Mouse (Mus musculus) cerebellum, adult 2 months (tissue): ENCODE measurements around the gene Ppm1l. TPM values are rescaled to one million over a fixed set of nuclear protein-coding genes. Genes with fewer than 3 reads are reported as not detected.
A peak's percentile ranks its signal among the peaks of the same experiment; 100 is the strongest.
"Not testable (repeated sequence)": the region's sequence is repeated elsewhere in the genome, so short reads cannot be mapped to it uniquely, and the experiment has no call there.

ENCODE experiments used
- DNase-seq, 2 experiments: peaks; one replicate each; pipeline ENCODE4 v3.0.0; 2021
- H3K27ac ChIP-seq: fragments of 200-500 bp; 2 replicates; pipeline ENCODE4 v1.5.1; 2012; ENCODE audit warnings: low read length, control low read depth, inconsistent platforms; ENCODE audit not compliant: insufficient read depth
- H3K27me3 ChIP-seq: fragments of 200-500 bp; 2 replicates; pipeline ENCODE4 v1.6.1; 2012; ENCODE audit warnings: inconsistent platforms, mild to moderate bottlenecking, low read length, moderate library complexity; ENCODE audit not compliant: control insufficient read depth, insufficient read depth
- H3K4me1 ChIP-seq: fragments of 200-500 bp; 2 replicates; pipeline ENCODE4 v1.6.1; 2011; ENCODE audit warnings: low read length; ENCODE audit not compliant: control insufficient read depth, insufficient read depth
- H3K4me3 ChIP-seq: fragments of 200-500 bp; replicated peaks from 2 replicates; pipeline ENCODE3; 2011; ENCODE audit warnings: mild to moderate bottlenecking, low read depth, low read length, control low read depth; ENCODE audit not compliant: insufficient read depth
- CTCF ChIP-seq: fragments of 200-500 bp; IDR thresholded peaks from 2 replicates; pipeline ENCODE4 v1.5.1; 2011; ENCODE audit warnings: low read depth, mild to moderate bottlenecking, control low read depth, low read length, moderate library complexity, borderline replicate concordance; ENCODE audit not compliant: insufficient read depth
- POLR2A ChIP-seq: fragments of 200-500 bp; IDR thresholded peaks from 2 replicates; pipeline ENCODE4 v1.6.1; 2011; ENCODE audit warnings: low read length, control low read depth, borderline replicate concordance; ENCODE audit not compliant: insufficient read depth
- WGBS: fragments of 180-500 bp; shearing (Covaris S2); methylation state at CpG from one replicate; pipeline ENCODE4 v1.1.7; 2018; 5-methylcytosine and 5-hydroxymethylcytosine counted together
- polyA plus RNA-seq: library from polyadenylated mRNA; depleted of rRNA; stranded (reverse); fragments of >200 nt; gene quantifications from 2 replicates; pipeline ENCODE4 v1.2.3, GENCODE M21; 2012

The Ppm1l gene
- polyA plus RNA-seq, 1 experiment = 38.2 TPM

DNA sequence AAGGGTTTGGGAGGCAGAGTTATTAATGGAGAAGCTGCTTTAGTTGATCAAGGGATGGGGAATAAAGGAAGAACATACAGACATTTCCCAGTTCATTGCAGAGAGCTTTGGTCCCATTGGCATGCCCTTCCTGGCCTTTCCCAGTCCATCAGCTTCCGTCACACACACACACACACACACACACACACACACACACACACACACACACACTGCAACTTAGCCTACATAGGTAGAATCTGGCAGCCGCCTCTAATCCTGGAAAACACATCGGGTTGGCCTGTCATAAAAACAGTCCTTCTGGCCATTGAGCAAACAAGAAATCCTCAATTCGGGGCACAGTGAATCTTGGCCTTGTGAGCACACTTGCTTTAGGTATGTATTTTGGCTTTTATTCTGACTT is 64.6 kb downstream of the Ppm1l start:
- TF ChIP-seq CTCF (no peak), POLR2A (no peak)
- Histone ChIP-seq H3K27ac (peak overlapping the region; percentile 50), H3K27me3 (no peaks in the 10 kb centered on the region), H3K4me1 (peaks cover 5% of the 10 kb centered on the region; the same call in 1 of the 2 replicates), H3K4me3 (no peak overlapping the region)
- WGBS = 22% methylated on average over 4 of the region's 4 CpGs
- DNase-seq = peak in 1 of 2 experiments; percentile 32

DNA sequence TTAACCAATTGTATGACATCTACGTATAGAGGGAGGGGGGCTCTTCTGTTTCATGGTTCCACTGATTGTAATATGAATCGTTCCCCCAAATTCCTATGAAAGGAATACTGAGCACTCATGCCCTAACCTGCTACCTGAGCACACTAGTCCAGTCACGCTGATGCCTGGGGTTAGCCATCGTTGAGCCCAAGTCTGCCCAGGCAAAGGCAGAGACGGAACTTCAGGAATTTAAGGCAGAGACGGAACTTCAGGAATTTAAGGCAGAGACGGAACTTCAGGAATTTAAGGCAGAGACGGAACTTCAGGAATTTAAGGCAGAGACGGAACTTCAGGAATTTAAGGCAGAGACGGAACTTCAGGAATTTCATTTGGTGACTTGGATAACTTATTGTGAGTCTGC is 75.2 kb downstream of the Ppm1l start:
- not testable (repeated sequence) for H3K27me3 ChIP-seq, H3K27ac ChIP-seq, H3K4me3 ChIP-seq, DNase-seq
- 93% methylated on average over 10 of the region's 10 CpGs for WGBS
- H3K4me1 ChIP-seq = peaks cover 12% of the 10 kb centered on the region

DNA sequence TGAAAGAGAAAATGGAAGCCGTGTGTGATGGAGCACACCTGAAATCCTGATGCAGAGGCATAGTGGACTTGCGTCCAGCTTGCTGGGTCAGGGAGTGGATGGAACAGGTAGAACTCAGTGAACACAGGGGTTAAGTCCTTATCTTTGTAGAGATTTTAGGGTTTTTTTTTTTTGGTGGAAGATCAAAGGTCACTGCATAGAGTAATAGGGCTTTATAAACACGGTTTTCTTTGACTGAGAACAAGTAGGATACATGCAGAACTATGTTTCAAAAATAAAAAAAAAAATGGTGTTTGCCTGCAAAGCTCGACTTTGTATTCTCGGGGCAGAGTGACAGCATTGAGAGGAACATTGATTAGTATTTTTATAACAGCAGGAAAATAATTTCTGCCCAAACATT is 75.6 kb downstream of the Ppm1l start:
- DNase-seq = no peak
- Histone ChIP-seq H3K27ac (no peak overlapping the region), H3K4me3 (no peak overlapping the region), H3K4me1 (peaks cover 12% of the 10 kb centered on the region), H3K27me3 (no peaks in the 10 kb centered on the region)
- 84% methylated on average over 5 of the region's 5 CpGs for WGBS
- no peak for TF ChIP-seq POLR2A
- TF ChIP-seq CTCF = no peak

DNA sequence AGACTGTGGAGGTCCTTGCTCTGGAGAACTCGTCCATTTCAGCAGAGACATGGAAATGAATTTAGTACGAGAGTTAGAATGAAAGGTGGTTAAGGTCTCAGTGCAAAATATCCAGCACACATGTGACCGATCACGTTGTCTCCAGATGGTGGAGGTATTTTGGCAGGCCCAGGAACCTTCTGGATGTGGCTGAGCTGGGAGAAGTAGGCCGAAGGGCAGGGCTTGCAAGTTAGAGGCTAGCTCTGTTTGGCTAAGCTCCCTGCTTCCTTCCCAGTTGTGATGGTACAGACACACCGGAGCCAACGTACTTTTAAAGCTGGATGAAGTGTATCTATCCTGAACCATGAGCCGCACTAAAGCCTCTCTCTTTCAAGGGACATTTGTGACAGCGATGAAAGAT is 76.4 kb downstream of the Ppm1l start:
- H3K27me3 ChIP-seq = no peaks in the 10 kb centered on the region
- no peak overlapping the region for H3K4me3 ChIP-seq
- H3K27ac ChIP-seq = no peak overlapping the region
- WGBS = 55% methylated on average over 9 of the region's 9 CpGs
- DNase-seq = peak in 1 of 2 experiments; percentile 33
- TF ChIP-seq CTCF (no peak), POLR2A (no peak)
- peaks cover 12% of the 10 kb centered on the region for H3K4me1 ChIP-seq

DNA sequence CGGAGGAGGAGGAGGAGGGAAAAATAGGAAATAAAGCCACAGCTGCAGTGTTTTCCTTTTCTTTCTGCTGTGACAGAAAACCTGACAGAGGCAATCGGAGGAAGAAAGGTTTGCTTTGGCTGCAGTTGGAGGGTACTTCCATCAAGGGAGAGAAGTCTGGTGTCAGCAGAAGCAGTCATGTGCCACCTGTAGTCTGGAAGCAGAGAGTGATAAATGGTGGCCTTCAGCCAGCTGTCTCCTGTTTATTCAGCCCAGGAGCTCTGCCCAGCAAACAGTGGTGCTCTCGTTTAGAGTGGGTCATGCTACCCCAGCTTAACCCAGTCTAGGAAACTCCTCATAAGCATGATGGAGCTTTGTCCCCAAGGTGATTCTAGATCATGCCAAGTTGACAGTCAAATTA is 77.3 kb downstream of the Ppm1l start:
- Histone ChIP-seq H3K4me1 (peaks cover 12% of the 10 kb centered on the region), H3K27me3 (no peaks in the 10 kb centered on the region), H3K27ac (no peak overlapping the region), H3K4me3 (no peak overlapping the region)
- 44% methylated on average over 3 of the region's 3 CpGs for WGBS
- peak in 1 of 2 experiments; percentile 45 for DNase-seq
- TF ChIP-seq POLR2A (no peak), CTCF (no peak)

DNA sequence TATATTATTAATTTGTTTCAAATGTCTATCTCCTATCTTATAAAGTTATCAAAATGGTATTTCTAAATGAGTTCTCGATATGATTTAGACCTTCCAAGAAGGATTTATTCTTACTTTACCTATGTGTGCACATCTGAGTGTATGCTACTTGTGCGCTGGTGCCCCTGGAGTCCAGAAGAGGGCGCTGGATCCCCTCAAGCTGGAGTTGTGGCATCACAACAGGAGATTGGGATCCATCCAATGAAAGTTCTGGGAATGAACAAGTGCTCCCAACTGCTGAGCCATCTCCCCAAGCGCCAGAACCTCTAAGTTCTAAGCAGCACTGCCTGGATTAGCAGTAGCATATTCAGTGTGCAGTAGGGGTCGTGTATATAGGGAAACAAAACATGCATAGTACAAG is 78.4 kb downstream of the Ppm1l start:
- Histone ChIP-seq H3K4me3 (no peak overlapping the region), H3K27me3 (no peaks in the 10 kb centered on the region), H3K27ac (no peak overlapping the region), H3K4me1 (peaks cover 12% of the 10 kb centered on the region)
- DNase-seq = no peak
- WGBS = 85% methylated on average over 5 of the region's 5 CpGs
- TF ChIP-seq CTCF = no peak
- TF ChIP-seq POLR2A = no peak

DNA sequence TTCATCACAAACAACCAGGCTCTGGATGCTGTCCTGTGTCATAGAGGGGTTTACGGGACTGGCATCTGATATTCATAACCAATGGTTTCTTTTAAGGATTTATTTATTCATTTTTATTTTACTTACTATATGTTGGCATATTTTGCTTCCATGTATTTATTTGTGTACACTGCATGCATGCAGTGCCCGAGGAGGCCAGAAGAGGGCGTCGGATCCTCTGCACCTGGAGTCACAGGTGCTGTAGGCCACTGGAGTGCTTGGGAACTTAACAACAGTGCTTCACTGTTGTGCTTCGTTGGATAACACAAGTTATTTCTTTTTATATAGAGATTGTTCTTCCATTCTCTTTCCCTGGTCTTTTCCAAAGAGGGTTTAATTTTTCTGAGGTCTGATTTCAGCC is 81.1 kb downstream of the Ppm1l start:
- Histone ChIP-seq H3K27ac (no peak overlapping the region), H3K27me3 (no peaks in the 10 kb centered on the region), H3K4me3 (no peak overlapping the region), H3K4me1 (peaks cover 8% of the 10 kb centered on the region)
- 75% methylated on average over 5 of the region's 5 CpGs for WGBS
- DNase-seq = no peak
- TF ChIP-seq POLR2A (no peak), CTCF (peak; percentile 51; the same call in 1 of the 2 replicates)

DNA sequence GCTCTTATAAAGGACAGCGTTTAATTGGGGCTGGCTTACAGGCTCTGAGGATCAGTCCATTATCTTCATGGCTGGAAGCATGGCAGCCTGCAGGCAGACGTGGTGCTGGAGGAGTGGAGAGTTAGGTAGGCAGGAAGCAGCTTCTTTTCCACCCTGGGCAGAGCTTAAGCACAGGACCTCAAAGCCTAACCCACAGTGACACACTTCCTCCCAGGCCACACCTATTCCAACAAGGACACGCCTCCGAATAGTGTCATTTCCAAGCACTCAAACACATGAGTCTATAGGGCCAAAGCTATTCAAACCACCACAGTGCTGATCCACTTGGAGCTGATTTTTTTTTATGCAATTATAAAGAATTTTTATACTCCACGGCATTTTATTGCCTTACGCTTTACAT is 82.7 kb downstream of the Ppm1l start:
- H3K27me3 ChIP-seq = no peaks in the 10 kb centered on the region
- DNase-seq = no peak
- no peaks in the 10 kb centered on the region; the same call in 1 of the 2 replicates for H3K4me1 ChIP-seq
- 91% methylated on average over 6 of the region's 6 CpGs for WGBS
- no peak overlapping the region for H3K4me3 ChIP-seq
- no peak overlapping the region for H3K27ac ChIP-seq
- TF ChIP-seq CTCF = no peak
- TF ChIP-seq POLR2A = no peak

DNA sequence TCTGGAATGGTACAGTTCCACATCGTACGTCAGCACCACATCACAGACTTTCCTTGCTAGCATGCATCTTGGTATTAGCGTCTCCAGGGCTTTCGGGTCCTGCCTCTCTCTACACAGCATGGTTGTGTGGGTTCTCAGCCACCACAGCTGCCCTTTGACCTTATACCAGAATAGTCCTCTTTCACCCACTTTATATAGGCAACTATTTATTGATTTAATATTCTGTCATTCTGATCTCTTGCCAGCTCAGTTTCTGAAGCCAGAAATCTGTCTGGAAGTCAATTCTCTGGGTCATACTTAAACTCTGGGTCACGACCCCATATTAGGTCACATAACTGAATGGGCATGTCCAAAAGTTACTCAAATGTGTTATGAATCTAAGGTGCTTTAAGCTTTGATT is 86.5 kb downstream of the Ppm1l start:
- no peak overlapping the region for H3K4me3 ChIP-seq
- no peaks in the 10 kb centered on the region for H3K4me1 ChIP-seq
- no peak overlapping the region for H3K27ac ChIP-seq
- TF ChIP-seq POLR2A (no peak), CTCF (no peak)
- no peak for DNase-seq
- 80% methylated on average over 5 of the region's 5 CpGs for WGBS
- no peaks in the 10 kb centered on the region for H3K27me3 ChIP-seq
